Mouse (Mus musculus): ENCODE results near the gene Gnb5. TPM values are rescaled to one million over a fixed set of nuclear protein-coding genes. Genes with fewer than 3 reads are reported as not detected.

Gnb5 gene
- polyA plus RNA-seq, 2 experiments = 26.9 to 28.5 TPM

DNA sequence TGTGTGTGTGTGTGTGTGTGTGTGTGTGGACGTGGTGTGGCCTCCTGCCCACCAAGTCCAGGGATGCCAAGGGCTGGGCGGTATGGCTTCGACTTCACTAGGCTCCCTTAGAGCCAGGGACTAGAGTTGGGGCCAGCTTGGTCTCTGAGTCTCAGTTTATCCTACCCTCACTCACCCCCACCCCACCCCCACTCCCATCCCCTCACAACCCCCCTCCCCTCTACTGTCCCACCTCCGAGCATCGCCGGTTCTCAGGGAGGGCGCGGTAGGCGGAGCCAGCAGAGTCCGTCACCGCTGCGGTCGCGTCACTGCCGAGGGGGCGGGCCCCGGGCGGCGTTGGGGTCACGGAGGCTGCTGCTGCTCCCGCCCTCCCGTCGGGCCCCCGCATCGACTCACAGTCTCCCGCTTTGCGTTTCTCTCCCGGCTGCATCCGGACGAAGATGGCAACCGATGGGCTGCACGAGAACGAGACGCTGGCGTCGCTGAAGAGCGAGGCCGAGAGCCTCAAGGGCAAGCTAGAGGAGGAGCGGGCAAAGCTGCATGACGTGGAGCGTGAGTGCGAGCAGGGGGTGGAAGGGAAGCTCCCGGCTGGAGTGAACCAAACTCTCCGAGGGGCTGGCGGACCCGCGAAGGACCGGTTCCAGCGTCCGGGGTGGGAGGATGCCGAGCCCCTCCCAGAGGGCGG, 7.9 kb downstream of the Gnb5 start:
- peak overlapping the region; percentile 86 for H3K4me2 ChIP-seq (replicated peaks; ENCODE audit: low read depth, low read length, severe bottlenecking)
- ATAC-seq (ENCODE audit: low FRiP score, low read depth) = peak; percentile 94
- peak overlapping the region; percentile 55 for H3K27ac ChIP-seq (replicated peaks; ENCODE audit: low read depth, low read length)
- H3K9ac ChIP-seq (ENCODE audit: low read depth, low read length, severe bottlenecking) = peak overlapping the region; percentile 63
- 0 out of 2 replicates have a peak, but pooled peaks cover 2% of the 10 kb centered on the region for H3K36me3 ChIP-seq (ENCODE audit: control insufficient read depth, insufficient read depth, low read length)
- no peaks in the 10 kb centered on the region for H3K9me3 ChIP-seq (ENCODE audit: control insufficient read depth, low read length)
- peak overlapping the region; percentile 62 for H3K4me3 ChIP-seq (replicated peaks; ENCODE audit: low read length)
- H3K4me1 ChIP-seq (ENCODE audit: control insufficient read depth, insufficient read depth, low read length) = peaks cover 13% of the 10 kb centered on the region
- H3K27me3 ChIP-seq (ENCODE audit: control insufficient read depth, insufficient read depth, low read length) = no peaks in the 10 kb centered on the region
- TF ChIP-seq POLR2A (IDR thresholded peaks at IDR 0.05; ENCODE audit: borderline replicate concordance, extremely low read depth, insufficient read depth, insufficient read length) = no peak; the same call in 1 of the 2 replicates
- DNase-seq (ENCODE audit: low spot score) = peak; percentile 72
- WGBS = under 1% methylated on average over 37 of the region's 52 CpGs

GRCm38 (mm10) chr9:75314517-75315105, 8.5 kb downstream of the Gnb5 start:
- Histone ChIP-seq H3K9ac (ENCODE audit: low read depth, low read length, severe bottlenecking) (peak overlapping the region; percentile 63), H3K36me3 (ENCODE audit: control insufficient read depth, insufficient read depth, low read length) (0 out of 2 replicates have a peak, but pooled peaks cover 2% of the 10 kb centered on the region), H3K27ac (replicated peaks; ENCODE audit: low read depth, low read length) (peak overlapping the region; percentile 55; the same call in 1 of the 2 replicates), H3K4me2 (replicated peaks; ENCODE audit: low read depth, low read length, severe bottlenecking) (peak overlapping the region; percentile 86), H3K4me3 (replicated peaks; ENCODE audit: low read length) (peak overlapping the region; percentile 62), H3K4me1 (ENCODE audit: control insufficient read depth, insufficient read depth, low read length) (peaks cover 13% of the 10 kb centered on the region), H3K9me3 (ENCODE audit: control insufficient read depth, low read length) (no peaks in the 10 kb centered on the region), H3K27me3 (ENCODE audit: control insufficient read depth, insufficient read depth, low read length) (no peaks in the 10 kb centered on the region)
- WGBS = 2% methylated on average over 19 of the region's 22 CpGs
- DNase-seq (ENCODE audit: low spot score) (peak; percentile 15), ATAC-seq (ENCODE audit: low FRiP score, low read depth) (no peak)
- TF ChIP-seq POLR2A (IDR thresholded peaks at IDR 0.05; ENCODE audit: borderline replicate concordance, extremely low read depth, insufficient read depth, insufficient read length) = no peak

DNA sequence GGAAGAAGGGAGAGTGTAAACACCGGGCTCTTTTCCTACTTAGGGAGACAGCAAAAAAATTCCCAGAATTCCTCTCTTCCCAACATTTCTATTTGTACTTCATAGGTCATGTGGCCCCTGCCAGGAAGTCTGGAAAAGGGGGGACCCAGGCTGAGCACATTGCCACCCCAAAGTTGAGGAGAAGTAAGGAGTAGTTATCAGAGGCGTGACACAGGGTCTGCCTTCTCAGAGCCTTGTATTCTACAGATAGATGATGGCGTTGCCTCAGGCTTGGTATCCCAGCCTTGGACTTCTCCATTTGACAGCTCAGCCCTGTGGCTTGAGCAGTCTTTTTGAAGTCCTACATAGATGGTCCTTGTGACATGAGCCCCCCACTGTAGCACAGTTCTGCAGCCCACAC, 9.2 kb downstream of the Gnb5 start:
- Histone ChIP-seq H3K27me3 (ENCODE audit: control insufficient read depth, insufficient read depth, low read length) (no peaks in the 10 kb centered on the region), H3K9me3 (ENCODE audit: control insufficient read depth, low read length) (no peaks in the 10 kb centered on the region), H3K4me3 (replicated peaks; ENCODE audit: low read length) (peak overlapping the region; percentile 62), H3K4me1 (ENCODE audit: control insufficient read depth, insufficient read depth, low read length) (peaks cover 13% of the 10 kb centered on the region), H3K4me2 (replicated peaks; ENCODE audit: low read depth, low read length, severe bottlenecking) (peak overlapping the region; percentile 86), H3K9ac (ENCODE audit: low read depth, low read length, severe bottlenecking) (no peak overlapping the region), H3K27ac (replicated peaks; ENCODE audit: low read depth, low read length) (no peak overlapping the region), H3K36me3 (ENCODE audit: control insufficient read depth, insufficient read depth, low read length) (0 out of 2 replicates have a peak, but pooled peaks cover 2% of the 10 kb centered on the region)
- ATAC-seq (ENCODE audit: low FRiP score, low read depth) (no peak), DNase-seq (ENCODE audit: low spot score) (no peak)
- TF ChIP-seq POLR2A (IDR thresholded peaks at IDR 0.05; ENCODE audit: borderline replicate concordance, extremely low read depth, insufficient read depth, insufficient read length) = no peak
- WGBS = 76% methylated on average over 3 of the region's 3 CpGs

DNA sequence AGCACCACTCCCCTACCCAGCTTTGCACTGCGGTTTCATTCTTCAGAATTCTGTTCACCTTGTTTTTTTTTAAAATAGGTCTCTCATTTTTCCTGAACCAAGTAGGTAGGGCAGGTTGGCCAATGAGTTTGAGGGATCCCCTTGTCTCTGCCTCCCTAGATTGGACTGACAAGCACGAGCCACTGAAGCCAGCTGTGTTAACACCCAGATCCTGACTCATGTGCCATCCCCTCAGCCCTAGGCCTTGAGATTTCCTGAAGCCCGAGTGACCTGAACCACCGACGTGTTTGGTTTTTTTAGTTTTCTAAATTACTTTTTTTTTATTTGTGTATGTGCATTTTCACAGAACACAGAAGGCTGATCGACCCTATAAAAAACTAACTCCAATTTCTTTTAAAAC, 10.7 kb downstream of the Gnb5 start:
- peaks cover 13% of the 10 kb centered on the region for H3K4me1 ChIP-seq (ENCODE audit: control insufficient read depth, insufficient read depth, low read length)
- no peak for ATAC-seq (ENCODE audit: low FRiP score, low read depth)

DNA sequence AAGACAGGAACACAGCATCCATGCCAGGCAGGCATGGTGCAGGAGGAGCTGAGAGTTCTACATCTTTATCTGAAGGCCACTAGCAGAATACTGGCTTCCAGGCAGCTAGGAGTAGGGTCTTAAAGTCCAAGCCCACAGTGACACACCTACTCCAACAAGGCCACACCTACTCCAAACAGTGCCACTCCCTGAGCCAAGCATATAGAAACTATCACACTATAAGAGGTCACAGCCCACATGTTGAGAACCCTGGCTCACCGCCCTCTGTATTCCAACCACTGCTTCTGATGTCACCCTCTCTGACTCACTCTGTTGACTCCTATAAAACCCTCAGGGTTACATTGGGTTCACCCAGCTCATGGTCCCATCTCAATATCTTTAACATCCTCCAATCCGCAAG, 12.1 kb downstream of the Gnb5 start:
- H3K4me2 ChIP-seq (replicated peaks; ENCODE audit: low read depth, low read length, severe bottlenecking) = no peak overlapping the region

More for the DNA sequence above, 10.7 kb downstream of the Gnb5 start:
- no peak overlapping the region for H3K27ac ChIP-seq (replicated peaks; ENCODE audit: low read depth, low read length)
- H3K4me3 ChIP-seq (replicated peaks; ENCODE audit: low read length) = no peak overlapping the region
- no peak overlapping the region for H3K4me2 ChIP-seq (replicated peaks; ENCODE audit: low read depth, low read length, severe bottlenecking)
- no peak overlapping the region for H3K9ac ChIP-seq (ENCODE audit: low read depth, low read length, severe bottlenecking)
- 66% methylated on average over 6 of the region's 6 CpGs for WGBS
- H3K36me3 ChIP-seq (ENCODE audit: control insufficient read depth, insufficient read depth, low read length) = 0 out of 2 replicates have a peak, but pooled peaks cover 2% of the 10 kb centered on the region
- no peak for TF ChIP-seq POLR2A (IDR thresholded peaks at IDR 0.05; ENCODE audit: borderline replicate concordance, extremely low read depth, insufficient read depth, insufficient read length)
- H3K9me3 ChIP-seq (ENCODE audit: control insufficient read depth, low read length) = no peaks in the 10 kb centered on the region
- no peaks in the 10 kb centered on the region for H3K27me3 ChIP-seq (ENCODE audit: control insufficient read depth, insufficient read depth, low read length)
- no peak for DNase-seq (ENCODE audit: low spot score)

More for the DNA sequence above, 12.1 kb downstream of the Gnb5 start:
- Histone ChIP-seq H3K36me3 (ENCODE audit: control insufficient read depth, insufficient read depth, low read length) (0 out of 2 replicates have a peak, but pooled peaks cover 2% of the 10 kb centered on the region), H3K4me3 (replicated peaks; ENCODE audit: low read length) (no peak overlapping the region), H3K27me3 (ENCODE audit: control insufficient read depth, insufficient read depth, low read length) (no peaks in the 10 kb centered on the region), H3K9me3 (ENCODE audit: control insufficient read depth, low read length) (no peaks in the 10 kb centered on the region), H3K4me1 (ENCODE audit: control insufficient read depth, insufficient read depth, low read length) (peaks cover 13% of the 10 kb centered on the region), H3K9ac (ENCODE audit: low read depth, low read length, severe bottlenecking) (no peak overlapping the region), H3K27ac (replicated peaks; ENCODE audit: low read depth, low read length) (no peak overlapping the region)
- DNase-seq (ENCODE audit: low spot score) = no peak
- 98% methylated on average over 2 of the region's 2 CpGs for WGBS
- TF ChIP-seq POLR2A (IDR thresholded peaks at IDR 0.05; ENCODE audit: borderline replicate concordance, extremely low read depth, insufficient read depth, insufficient read length) = no peak
- no peak for ATAC-seq (ENCODE audit: low FRiP score, low read depth)

All from limb, embryonic 14.5 days (tissue).